Mouse (Mus musculus) spleen, adult 2 months (tissue): Measurements from ENCODE around the gene Dpp7.

Experiments used
- CTCF ChIP-seq: fragments of 200-500 bp; IDR thresholded peaks from 2 replicates; pipeline ENCODE4 v1.5.1; 2011; ENCODE audit warnings: mild to moderate bottlenecking, inconsistent platforms; ENCODE audit not compliant: insufficient read depth, insufficient read length, insufficient replicate concordance; ENCODE audit errors: extremely low read depth
- POLR2A ChIP-seq: fragments of 200-500 bp; IDR thresholded peaks from 2 replicates; pipeline ENCODE4 v1.6.1; 2011; ENCODE audit warnings: low read depth, low read length, inconsistent platforms

DNA sequence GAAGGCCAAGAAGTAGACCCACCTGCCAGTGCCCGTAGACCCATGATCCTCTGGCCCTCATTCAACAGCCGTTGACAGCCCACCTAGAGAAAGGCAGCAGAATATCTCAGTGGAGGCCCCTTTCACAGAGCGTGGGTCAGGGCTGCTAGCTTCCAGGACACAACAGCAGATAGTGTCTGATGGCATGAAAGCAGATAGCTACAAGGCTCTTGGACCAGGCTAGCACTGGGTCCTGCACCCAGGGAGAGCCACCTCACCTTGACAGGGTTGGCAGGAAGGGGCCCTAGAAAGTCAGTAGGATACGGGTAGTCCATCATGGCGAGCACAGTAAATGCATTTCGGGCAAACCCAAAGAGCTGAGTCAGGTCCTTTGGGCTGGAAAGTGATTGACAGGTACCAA lies 1.9 kb downstream of the Dpp7 start:
- TF ChIP-seq CTCF (no peak), POLR2A (no peak)
